Mouse (Mus musculus): ENCODE measurements around the gene Naa40.
A peak's percentile ranks its signal among the peaks of the same experiment; 100 is the strongest.

The Naa40 gene

DNA sequence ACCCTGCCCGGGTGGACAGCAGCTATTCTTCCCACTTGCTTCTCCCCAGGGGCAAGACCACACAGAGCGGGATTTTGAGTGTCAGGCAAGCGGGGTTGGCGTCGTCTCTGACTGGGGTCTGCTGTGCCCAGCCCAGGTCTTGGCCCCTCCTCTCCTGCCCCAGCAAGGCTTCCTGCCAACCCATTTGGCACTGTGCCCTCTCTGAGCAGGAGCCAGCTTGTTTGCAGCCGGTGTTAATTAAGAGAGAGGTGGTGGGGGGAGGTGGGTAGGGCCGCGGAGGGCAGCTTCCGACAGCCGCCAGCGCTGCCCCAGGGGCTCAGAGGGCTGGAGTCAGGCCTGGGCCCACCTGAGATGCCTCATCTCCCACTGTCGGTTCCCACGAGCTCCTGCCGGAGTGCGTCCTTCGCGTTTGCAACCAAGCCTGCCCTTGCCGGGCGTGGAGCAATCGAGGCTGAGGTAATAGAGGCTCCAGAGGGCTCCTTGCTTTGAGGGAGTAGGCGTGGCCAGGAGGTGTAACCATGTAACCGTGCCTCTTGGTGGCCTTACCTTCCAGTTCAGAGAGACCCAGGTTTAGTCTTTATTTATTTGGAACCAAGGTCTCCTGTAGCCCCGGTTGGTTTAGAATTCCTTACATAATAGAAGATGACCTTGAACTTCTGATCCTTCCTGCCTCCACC, 58.6 kb downstream of the Naa40 start:
- peak; percentile 62 to 71 for DNase-seq (ENCODE audit: low spot score in 2 of 2)

GRCm38 (mm10) chr19:7181496-7181895, 59.5 kb downstream of the Naa40 start:
- DNase-seq (ENCODE audit: low spot score in 2 of 2) = no peak

GRCm38 (mm10) chr19:7180756-7181405, 60.1 kb downstream of the Naa40 start:
- no peak for DNase-seq (ENCODE audit: low spot score in 2 of 2)

DNA sequence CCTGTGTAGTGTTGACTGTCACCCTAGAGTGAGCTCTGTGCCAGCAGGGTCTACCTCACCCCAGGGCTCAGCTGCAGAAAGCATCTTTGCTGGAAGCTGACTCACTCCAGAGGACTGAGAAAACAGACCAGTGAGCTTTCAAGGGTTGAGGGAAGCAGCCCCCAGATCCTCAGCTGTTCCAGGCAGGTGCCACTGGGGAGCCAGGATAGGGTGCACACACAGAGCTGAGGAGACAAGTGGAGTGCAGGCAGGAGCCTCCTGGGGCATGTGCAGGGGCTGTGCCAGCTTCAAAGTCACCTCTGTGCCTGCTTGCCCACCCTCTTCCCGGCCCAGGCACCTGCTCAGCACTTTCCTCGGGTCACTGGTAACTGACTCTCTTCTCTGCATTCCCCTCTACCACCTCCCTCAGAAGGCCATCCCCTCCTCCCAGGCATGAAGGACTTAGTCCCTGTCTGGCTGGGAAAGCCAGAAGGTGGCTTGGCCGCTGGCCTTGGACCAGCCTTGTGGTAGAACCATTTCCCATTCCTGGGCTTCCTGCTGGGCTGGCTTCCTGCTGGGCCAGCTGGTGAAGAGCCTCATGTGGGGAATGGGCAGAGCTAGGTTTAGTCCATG, 62.0 kb downstream of the Naa40 start:
- DNase-seq (ENCODE audit: low spot score in 2 of 2) = no peak

DNA sequence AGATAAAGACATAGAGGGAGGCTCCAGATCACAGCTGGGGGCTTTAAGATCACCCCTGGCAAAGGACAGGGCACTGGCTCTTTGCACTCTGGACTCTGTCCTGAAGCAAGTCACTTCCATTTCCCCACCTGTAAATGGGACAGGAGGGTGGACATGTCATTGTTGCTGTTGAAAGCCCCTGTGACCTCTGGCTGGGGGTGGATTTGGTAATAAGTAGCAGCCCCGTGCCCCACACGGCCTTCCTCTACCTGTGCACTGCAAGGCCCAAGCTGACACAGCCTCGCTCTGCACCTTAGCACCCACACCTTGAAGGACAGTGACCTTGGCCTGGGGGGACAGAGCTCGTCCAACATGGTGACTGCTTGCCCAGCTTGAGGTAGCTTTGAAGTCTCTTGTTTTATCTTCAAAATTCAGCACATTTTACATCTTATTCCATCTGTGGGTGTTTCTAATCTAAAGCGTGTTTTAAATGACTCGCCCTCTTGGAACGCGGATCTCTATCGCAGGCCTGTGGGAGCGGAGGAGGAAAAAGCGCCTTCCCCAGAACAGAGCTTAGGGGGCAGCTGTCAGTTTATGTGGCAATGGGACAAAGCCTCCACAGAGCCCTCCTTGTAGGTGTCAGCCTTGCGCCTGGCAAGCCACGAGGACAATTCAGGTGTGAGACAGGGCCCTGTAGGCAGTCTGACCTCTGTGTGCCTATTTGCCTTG, 63.0 kb downstream of the Naa40 start:
- no peak for DNase-seq (ENCODE audit: low spot score in 2 of 2)

GRCm38 (mm10) chr19:7176041-7176696, 64.8 kb downstream of the Naa40 start:
- DNase-seq (ENCODE audit: low spot score in 2 of 2) = no peak
